Mouse (Mus musculus): ENCODE results near the gene Fbxl2. TPM values are rescaled to one million over a fixed set of nuclear protein-coding genes. Genes with fewer than 3 reads are reported as not detected.

Gene Fbxl2
- polyA plus RNA-seq, 1 experiment, result 2.6 TPM

DNA sequence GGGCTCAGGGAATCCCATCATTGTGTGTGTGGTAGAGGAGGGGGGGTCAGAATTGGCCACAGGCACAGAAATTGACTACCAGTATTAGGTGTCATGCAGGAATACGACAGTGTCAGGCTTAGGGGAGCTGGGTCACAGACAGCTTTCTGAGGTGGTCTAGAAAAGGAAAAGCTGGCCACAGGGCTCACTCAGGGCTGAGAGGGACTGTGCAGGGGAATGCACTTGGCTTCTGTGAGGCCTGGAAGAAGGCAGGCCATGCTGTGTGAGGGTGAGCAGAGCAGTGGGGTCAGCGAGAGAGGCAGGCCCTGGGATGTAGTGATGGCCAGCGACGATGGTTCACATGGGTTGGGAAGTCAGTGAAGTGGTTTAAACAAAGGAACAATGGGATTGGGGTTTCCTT, 72.1 kb downstream of the Fbxl2 start:
- H3K27me3 ChIP-seq (ENCODE audit: control insufficient read depth, insufficient read depth, low read length), result no peaks in the 10 kb centered on the region
- no peaks in the 10 kb centered on the region for H3K4me1 ChIP-seq (ENCODE audit: control insufficient read depth, insufficient read depth, low read length)
- H3K27ac ChIP-seq (ENCODE audit: control insufficient read depth, insufficient read depth, low read depth, low read length), result no peak overlapping the region
- H3K36me3 ChIP-seq (ENCODE audit: control insufficient read depth, insufficient read depth, low read length), result peaks cover 1% of the 10 kb centered on the region; the same call in 1 of the 2 replicates
- no peak overlapping the region for H3K4me3 ChIP-seq (ENCODE audit: control insufficient read depth, low read depth, low read length)
- no peak for TF ChIP-seq POLR2A (IDR thresholded peaks at IDR 0.05; ENCODE audit: control insufficient read depth, low read depth, low read length)
- TF ChIP-seq CTCF (IDR thresholded peaks at IDR 0.05; ENCODE audit: control insufficient read depth, insufficient read depth, insufficient replicate concordance, low read depth, low read length), result no peak

DNA sequence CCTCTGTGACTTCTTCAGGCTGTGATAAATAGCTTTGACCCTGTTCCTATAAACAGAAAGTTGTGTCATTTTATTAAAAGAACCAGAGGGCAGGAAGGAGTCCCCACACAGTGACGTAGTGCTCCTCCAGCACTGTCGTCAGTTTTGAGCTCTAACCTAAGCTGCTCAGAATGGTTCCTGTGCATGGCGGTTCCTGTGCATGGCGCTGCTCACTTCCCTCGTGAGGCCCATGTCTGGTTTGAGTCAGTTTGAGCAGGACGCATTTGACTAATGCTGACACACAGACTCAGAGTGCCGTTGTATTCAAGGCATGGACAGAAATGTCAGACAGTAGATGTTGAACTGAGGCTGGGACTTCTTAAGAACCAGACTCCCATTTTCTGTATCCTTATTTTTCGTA, 74.4 kb downstream of the Fbxl2 start:
- TF ChIP-seq CTCF (IDR thresholded peaks at IDR 0.05; ENCODE audit: control insufficient read depth, insufficient read depth, insufficient replicate concordance, low read depth, low read length) (no peak), POLR2A (IDR thresholded peaks at IDR 0.05; ENCODE audit: control insufficient read depth, low read depth, low read length) (no peak)
- no peaks in the 10 kb centered on the region for H3K27me3 ChIP-seq (ENCODE audit: control insufficient read depth, insufficient read depth, low read length)

DNA sequence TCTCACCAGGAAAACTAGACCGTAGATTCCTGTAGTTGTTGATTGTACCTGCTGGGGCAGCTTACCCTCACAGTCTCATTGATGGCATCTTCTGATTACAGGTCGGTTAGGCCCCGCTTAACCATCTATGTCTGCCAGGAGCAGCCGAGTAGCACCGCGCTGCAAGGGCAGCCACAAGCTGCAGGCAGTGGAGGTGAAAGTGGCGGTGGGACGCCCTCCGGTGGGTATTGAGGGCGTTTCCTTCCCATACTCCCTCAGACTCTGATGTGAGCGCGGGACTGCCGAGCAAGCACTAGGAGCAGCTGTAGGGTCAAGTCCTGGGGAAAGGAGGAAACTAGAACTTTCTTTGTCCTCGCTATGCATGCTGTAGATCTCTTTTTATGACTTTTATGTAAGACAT, 76.0 kb downstream of the Fbxl2 start:
- TF ChIP-seq CTCF (IDR thresholded peaks at IDR 0.05; ENCODE audit: control insufficient read depth, insufficient read depth, insufficient replicate concordance, low read depth, low read length) (no peak), POLR2A (IDR thresholded peaks at IDR 0.05; ENCODE audit: control insufficient read depth, low read depth, low read length) (no peak)
- Histone ChIP-seq H3K27ac (ENCODE audit: control insufficient read depth, insufficient read depth, low read depth, low read length) (no peak overlapping the region), H3K27me3 (ENCODE audit: control insufficient read depth, insufficient read depth, low read length) (no peaks in the 10 kb centered on the region), H3K4me3 (ENCODE audit: control insufficient read depth, low read depth, low read length) (no peak overlapping the region), H3K4me1 (ENCODE audit: control insufficient read depth, insufficient read depth, low read length) (no peaks in the 10 kb centered on the region), H3K36me3 (ENCODE audit: control insufficient read depth, insufficient read depth, low read length) (peaks cover 1% of the 10 kb centered on the region)

More for the DNA sequence above, 74.4 kb downstream of the Fbxl2 start:
- no peaks in the 10 kb centered on the region for H3K4me1 ChIP-seq (ENCODE audit: control insufficient read depth, insufficient read depth, low read length)
- H3K4me3 ChIP-seq (ENCODE audit: control insufficient read depth, low read depth, low read length), result no peak overlapping the region
- no peak overlapping the region for H3K27ac ChIP-seq (ENCODE audit: control insufficient read depth, insufficient read depth, low read depth, low read length)
- H3K36me3 ChIP-seq (ENCODE audit: control insufficient read depth, insufficient read depth, low read length), result peaks cover 1% of the 10 kb centered on the region; the same call in 1 of the 2 replicates

DNA sequence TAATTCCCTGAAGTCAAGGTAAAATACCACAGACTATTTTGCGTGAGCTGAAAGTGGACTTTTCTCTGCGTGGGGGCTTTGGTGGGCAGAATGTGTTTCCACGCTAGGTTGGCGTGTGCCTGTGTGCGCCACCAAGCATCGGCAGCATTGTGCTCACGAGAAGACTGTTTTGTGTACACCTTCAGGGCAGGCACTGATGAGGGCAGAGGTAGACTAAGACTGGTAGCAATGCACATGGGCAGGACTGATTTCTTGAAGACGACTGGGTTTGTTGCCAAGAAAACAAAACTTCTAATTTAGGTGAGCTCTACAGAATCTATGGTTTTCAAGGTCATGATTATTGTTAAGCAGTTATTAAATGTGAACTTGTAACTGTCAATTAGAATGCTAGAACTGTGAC, 76.6 kb downstream of the Fbxl2 start:
- H3K4me1 ChIP-seq (ENCODE audit: control insufficient read depth, insufficient read depth, low read length), result no peaks in the 10 kb centered on the region
- no peaks in the 10 kb centered on the region for H3K27me3 ChIP-seq (ENCODE audit: control insufficient read depth, insufficient read depth, low read length)
- H3K36me3 ChIP-seq (ENCODE audit: control insufficient read depth, insufficient read depth, low read length), result peaks cover 1% of the 10 kb centered on the region
- TF ChIP-seq CTCF (IDR thresholded peaks at IDR 0.05; ENCODE audit: control insufficient read depth, insufficient read depth, insufficient replicate concordance, low read depth, low read length) (no peak), POLR2A (IDR thresholded peaks at IDR 0.05; ENCODE audit: control insufficient read depth, low read depth, low read length) (no peak)
- H3K27ac ChIP-seq (ENCODE audit: control insufficient read depth, insufficient read depth, low read depth, low read length), result no peak overlapping the region
- no peak overlapping the region for H3K4me3 ChIP-seq (ENCODE audit: control insufficient read depth, low read depth, low read length)

DNA sequence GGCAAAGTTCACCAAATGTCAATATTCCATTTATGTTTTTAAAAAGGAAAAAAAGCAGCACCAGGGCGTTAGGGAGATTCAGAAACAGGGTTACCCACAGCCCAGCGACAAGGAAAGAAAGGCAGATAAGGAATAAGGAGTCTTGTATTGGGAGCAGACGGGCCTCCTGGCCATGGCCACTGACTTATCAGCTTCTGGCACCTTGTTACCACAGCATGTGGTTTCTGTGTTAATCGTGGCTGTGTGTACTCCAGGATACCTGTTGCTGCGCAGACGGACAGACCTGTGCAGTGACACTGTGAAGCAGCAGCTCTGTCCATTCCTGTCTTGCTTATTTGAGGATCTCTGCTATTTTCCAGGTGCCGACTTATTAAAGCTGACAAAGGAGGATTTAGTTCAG, 77.0 kb downstream of the Fbxl2 start:
- Histone ChIP-seq H3K36me3 (ENCODE audit: control insufficient read depth, insufficient read depth, low read length) (peaks cover 1% of the 10 kb centered on the region), H3K27me3 (ENCODE audit: control insufficient read depth, insufficient read depth, low read length) (no peaks in the 10 kb centered on the region), H3K4me3 (ENCODE audit: control insufficient read depth, low read depth, low read length) (no peak overlapping the region), H3K4me1 (ENCODE audit: control insufficient read depth, insufficient read depth, low read length) (no peaks in the 10 kb centered on the region), H3K27ac (ENCODE audit: control insufficient read depth, insufficient read depth, low read depth, low read length) (no peak overlapping the region)
- TF ChIP-seq CTCF (IDR thresholded peaks at IDR 0.05; ENCODE audit: control insufficient read depth, insufficient read depth, insufficient replicate concordance, low read depth, low read length) (no peak), POLR2A (IDR thresholded peaks at IDR 0.05; ENCODE audit: control insufficient read depth, low read depth, low read length) (no peak)

DNA sequence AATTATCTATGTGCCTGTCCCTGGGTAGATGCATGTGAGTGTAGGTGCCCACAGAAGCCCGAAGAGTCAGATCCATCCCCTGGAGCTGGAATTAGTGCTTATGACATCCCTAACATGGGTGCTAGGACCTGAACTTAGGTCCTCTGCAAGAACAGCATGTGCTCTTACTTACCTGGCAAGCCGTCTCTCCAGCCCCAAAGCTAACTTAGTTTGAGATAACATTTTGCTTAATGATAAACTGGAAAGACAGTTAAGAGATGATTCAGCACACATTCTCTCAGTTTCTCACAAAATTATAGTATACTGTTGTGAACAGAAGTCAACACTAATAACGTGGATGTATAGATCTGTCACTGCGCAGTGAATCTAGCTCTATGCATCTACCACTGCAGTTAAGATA, 79.2 kb downstream of the Fbxl2 start:
- Histone ChIP-seq H3K4me1 (ENCODE audit: control insufficient read depth, insufficient read depth, low read length) (no peaks in the 10 kb centered on the region), H3K4me3 (ENCODE audit: control insufficient read depth, low read depth, low read length) (no peak overlapping the region), H3K36me3 (ENCODE audit: control insufficient read depth, insufficient read depth, low read length) (peaks cover 1% of the 10 kb centered on the region)

DNA sequence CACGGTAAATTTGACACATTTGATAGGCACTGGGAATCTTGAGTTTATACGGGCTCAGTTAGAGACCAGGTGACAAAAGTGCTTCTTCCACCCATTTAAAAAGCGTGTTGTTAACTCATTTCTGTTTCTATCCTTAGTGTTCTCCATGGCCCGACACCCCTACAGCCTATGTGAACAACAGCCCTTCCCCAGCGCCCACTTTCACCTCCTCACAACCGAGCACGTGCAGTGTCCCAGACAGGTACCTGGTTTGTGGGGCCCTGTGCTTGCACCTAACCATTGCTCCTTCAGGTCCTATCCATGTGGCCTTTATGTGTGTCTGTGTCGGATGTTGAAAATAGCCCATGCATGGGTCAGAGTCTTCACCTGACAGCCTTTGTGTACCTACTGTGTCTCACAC, 81.6 kb downstream of the Fbxl2 start:
- Histone ChIP-seq H3K27me3 (ENCODE audit: control insufficient read depth, insufficient read depth, low read length) (no peaks in the 10 kb centered on the region), H3K27ac (ENCODE audit: control insufficient read depth, insufficient read depth, low read depth, low read length) (no peak overlapping the region), H3K36me3 (ENCODE audit: control insufficient read depth, insufficient read depth, low read length) (peaks cover 1% of the 10 kb centered on the region), H3K4me1 (ENCODE audit: control insufficient read depth, insufficient read depth, low read length) (no peaks in the 10 kb centered on the region), H3K4me3 (ENCODE audit: control insufficient read depth, low read depth, low read length) (no peak overlapping the region)
- TF ChIP-seq POLR2A (IDR thresholded peaks at IDR 0.05; ENCODE audit: control insufficient read depth, low read depth, low read length), result no peak

More for the DNA sequence above, 79.2 kb downstream of the Fbxl2 start:
- H3K27ac ChIP-seq (ENCODE audit: control insufficient read depth, insufficient read depth, low read depth, low read length), result no peak overlapping the region
- TF ChIP-seq POLR2A (IDR thresholded peaks at IDR 0.05; ENCODE audit: control insufficient read depth, low read depth, low read length) (no peak), CTCF (IDR thresholded peaks at IDR 0.05; ENCODE audit: control insufficient read depth, insufficient read depth, insufficient replicate concordance, low read depth, low read length) (no peak)
- H3K27me3 ChIP-seq (ENCODE audit: control insufficient read depth, insufficient read depth, low read length), result no peaks in the 10 kb centered on the region

DNA sequence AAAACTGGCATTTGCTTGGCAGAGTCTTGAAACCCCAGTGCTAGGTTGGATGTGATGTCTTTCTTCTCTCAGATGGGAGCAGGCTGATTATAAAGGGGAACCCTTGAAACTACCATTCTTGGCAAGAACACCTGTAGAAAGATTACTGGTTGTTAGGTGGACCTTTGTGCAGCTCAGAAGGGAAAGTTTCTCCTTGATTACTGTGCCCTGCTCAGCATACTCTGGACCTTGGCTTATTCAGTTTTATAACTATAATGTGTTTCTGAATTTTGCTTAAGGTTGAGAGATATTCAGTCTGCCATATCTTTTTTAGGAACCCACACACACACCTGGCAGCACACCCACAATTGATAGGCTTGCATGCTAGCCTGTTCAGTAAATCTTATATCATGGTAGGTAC, 82.3 kb downstream of the Fbxl2 start:
- no peaks in the 10 kb centered on the region for H3K4me1 ChIP-seq (ENCODE audit: control insufficient read depth, insufficient read depth, low read length)
- H3K27ac ChIP-seq (ENCODE audit: control insufficient read depth, insufficient read depth, low read depth, low read length), result no peak overlapping the region
- peaks cover 2% of the 10 kb centered on the region for H3K36me3 ChIP-seq (ENCODE audit: control insufficient read depth, insufficient read depth, low read length)
- H3K27me3 ChIP-seq (ENCODE audit: control insufficient read depth, insufficient read depth, low read length), result no peaks in the 10 kb centered on the region
- no peak for TF ChIP-seq POLR2A (IDR thresholded peaks at IDR 0.05; ENCODE audit: control insufficient read depth, low read depth, low read length)
- TF ChIP-seq CTCF (IDR thresholded peaks at IDR 0.05; ENCODE audit: control insufficient read depth, insufficient read depth, insufficient replicate concordance, low read depth, low read length), result no peak
- no peak overlapping the region for H3K4me3 ChIP-seq (ENCODE audit: control insufficient read depth, low read depth, low read length)
